Comparison of ENCODE assay signal across 20 mouse cellular contexts in genomic region chr7:90362788-90363187, GRCm38 (mm10).
DNase-seq lines count a peak whose midpoint lies in the region; ATAC-seq lines count a peak whose summit lies in the region.
"Had no signal": no experiment of that assay in that cellular context is flagged by ENCODE, and none has a peak within 500 bp of the region (broad histone marks: within the 10 kb centered on the region; RNA-seq: fewer than 3 reads in every experiment).

No protein-coding gene starts in this region.

- H3K9ac ChIP-seq in embryonic facial prominence, embryonic 14.5 days (ENCODE audit: low read depth, low read length) = no peak overlapping the region
- H3K9ac ChIP-seq: heart, embryonic 12.5 days; liver, embryonic 13.5 days had no signal

- H3K27me3 ChIP-seq in embryonic facial prominence, embryonic 14.5 days (replicated peaks; ENCODE audit: control insufficient read depth, insufficient read depth, low read length) = no peaks in the 10 kb centered on the region
- no peaks in the 10 kb centered on the region for H3K27me3 ChIP-seq in embryonic facial prominence, embryonic 10.5 days (replicated peaks; ENCODE audit: low read depth, poor library complexity, severe bottlenecking)
- H3K27me3 ChIP-seq: heart, embryonic 12.5 days; liver, embryonic 13.5 days had no signal

- no peaks in the 10 kb centered on the region for H3K4me1 ChIP-seq in embryonic facial prominence, embryonic 14.5 days (ENCODE audit: control insufficient read depth, insufficient read depth, low read length)
- no peaks in the 10 kb centered on the region for H3K4me1 ChIP-seq in embryonic facial prominence, embryonic 10.5 days
- H3K4me1 ChIP-seq: heart, embryonic 12.5 days; liver, embryonic 13.5 days; midbrain, embryonic 10.5 days had no signal

- no peak for ATAC-seq in embryonic facial prominence, embryonic 14.5 days (ENCODE audit: low read depth)
- ATAC-seq in megakaryocyte-erythroid progenitor cell, adult 5-6 weeks (replicated peaks; ENCODE audit: low FRiP score, low TSS enrichment, poor library complexity, severe bottlenecking) = peak; percentile 47; the same call in 1 of the 2 replicates
- ATAC-seq: CD4-positive, CD25-positive, alpha-beta regulatory T cell, adult 4 months; forebrain, embryonic 14.5 days; hindbrain, postnatal 0 days had no signal

- H3K9me3 ChIP-seq in embryonic facial prominence, embryonic 14.5 days (ENCODE audit: control insufficient read depth, low read length) = no peaks in the 10 kb centered on the region
- H3K9me3 ChIP-seq in embryonic facial prominence, embryonic 10.5 days = no peaks in the 10 kb centered on the region
- H3K9me3 ChIP-seq: G1E; heart, embryonic 12.5 days; limb, embryonic 10.5 days; liver, embryonic 13.5 days; midbrain, embryonic 10.5 days had no signal

- H3K4me3 ChIP-seq in embryonic facial prominence, embryonic 14.5 days (ENCODE audit: low read depth, low read length) = no peak overlapping the region
- no peak overlapping the region for H3K4me3 ChIP-seq in embryonic facial prominence, embryonic 10.5 days
- H3K4me3 ChIP-seq: heart, embryonic 12.5 days; limb, embryonic 10.5 days; liver, embryonic 13.5 days; midbrain, embryonic 10.5 days had no signal

- intact Hi-C loops in left cerebral cortex, postnatal 36 days (cut with DNase I) = no loop called here

- DNase-seq in embryonic facial prominence, embryonic 14.5 days (ENCODE audit: low spot score) = peak; percentile 19
- no peak for DNase-seq in embryonic facial prominence, embryonic 10.5 days (ENCODE audit: low spot score)
- DNase-seq in urinary bladder, postnatal 14 days (ENCODE audit: low spot score) = peak; percentile 53
- DNase-seq in urinary bladder, postnatal 10 days (ENCODE audit: low spot score) = no peak
- no peak for DNase-seq in left cerebral cortex, postnatal 36 days (ENCODE audit: low spot score in 2 of 2)
- no peak for DNase-seq in right cerebral cortex, postnatal 10 days (ENCODE audit: low spot score in 2 of 2)
- DNase-seq in MN1 (ENCODE audit: low spot score) = no peak
- DNase-seq: cerebellum, adult 9-11 months; gastrocnemius, postnatal 36 days; liver, embryonic 13.5 days; right cerebral cortex, postnatal 4 days; thymus, adult 2 months had no signal

- H3K4me2 ChIP-seq in embryonic facial prominence, embryonic 14.5 days (ENCODE audit: low read depth, low read length) = no peak overlapping the region
- H3K4me2 ChIP-seq: heart, embryonic 12.5 days; liver, embryonic 13.5 days had no signal

- WGBS in embryonic facial prominence, embryonic 14.5 days = 62% methylated on average over 7 of the region's 7 CpGs
- WGBS in embryonic facial prominence, embryonic 10.5 days = 66% methylated on average over 7 of the region's 7 CpGs

- H3K36me3 ChIP-seq in embryonic facial prominence, embryonic 14.5 days (ENCODE audit: control insufficient read depth, insufficient read depth, low read length) = no peaks in the 10 kb centered on the region
- no peaks in the 10 kb centered on the region for H3K36me3 ChIP-seq in embryonic facial prominence, embryonic 10.5 days (replicated peaks)
- H3K36me3 ChIP-seq: G1E; heart, embryonic 12.5 days; limb, embryonic 10.5 days; liver, embryonic 13.5 days; midbrain, embryonic 10.5 days had no signal

- H3K27ac ChIP-seq in embryonic facial prominence, embryonic 14.5 days (replicated peaks; ENCODE audit: low read depth, low read length) = no peak overlapping the region
- H3K27ac ChIP-seq in embryonic facial prominence, embryonic 10.5 days (replicated peaks) = no peak overlapping the region
- H3K27ac ChIP-seq: hindbrain, postnatal 0 days; limb, embryonic 10.5 days; liver, embryonic 13.5 days; midbrain, embryonic 10.5 days had no signal

Comparison
In these comparisons a context has a peak if more than half of its experiments do, and no peak if none do; other contexts are left out.
1. DNase-seq: peak in embryonic facial prominence, embryonic 14.5 days (single experiment) and urinary bladder, postnatal 14 days (single experiment); none in embryonic facial prominence, embryonic 10.5 days (single experiment), urinary bladder, postnatal 10 days (single experiment), left cerebral cortex, postnatal 36 days (0 of 2), right cerebral cortex, postnatal 10 days (0 of 2) and MN1 (single experiment).